ENCODE assay signal across 10 mouse cellular contexts in the genomic region with DNA sequence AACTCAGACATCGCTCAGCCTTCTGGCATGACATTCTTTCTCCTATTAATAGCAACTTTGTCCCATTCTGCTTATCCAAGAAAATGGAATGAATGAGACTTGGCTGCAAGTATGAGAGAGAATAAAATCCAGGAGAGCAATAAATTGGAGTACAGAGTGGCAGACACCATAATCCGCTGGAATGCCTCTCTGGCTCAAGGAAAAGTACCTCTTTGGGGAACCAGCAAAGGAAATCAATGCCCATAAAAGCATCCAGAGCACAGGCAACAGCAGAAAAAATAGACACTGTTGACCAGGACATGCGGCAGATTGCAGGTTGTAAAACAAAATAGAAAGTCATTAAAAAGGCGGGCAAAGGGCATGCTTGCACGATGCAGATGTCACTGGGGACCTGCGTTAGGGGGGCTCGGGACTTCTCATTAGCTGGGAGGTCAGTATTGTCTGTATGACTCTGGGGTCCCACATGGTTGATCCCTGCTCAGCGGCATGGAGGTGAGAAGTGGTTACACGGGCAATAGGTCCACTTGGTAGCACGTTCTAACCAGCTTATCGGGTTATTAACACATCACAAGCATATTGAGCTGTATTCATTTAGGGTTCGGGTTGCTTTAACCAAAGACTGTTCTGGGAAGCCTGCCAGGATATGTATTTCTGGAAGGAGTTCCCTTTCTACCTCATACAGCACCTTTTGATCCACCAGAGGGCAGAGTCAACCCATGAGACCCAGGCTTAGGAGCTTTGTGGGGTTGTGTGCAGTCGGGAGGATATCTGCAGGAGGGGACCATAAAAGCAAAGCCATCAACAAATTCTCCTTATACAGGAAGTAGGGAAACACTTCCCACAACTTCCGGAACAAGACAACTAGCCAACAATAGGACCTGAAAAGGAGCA.
DNase-seq lines count a peak whose midpoint lies in the region; ATAC-seq lines count a peak whose summit lies in the region.
"Had no signal": no experiment of that assay in that cellular context is flagged by ENCODE, and none has a peak within 500 bp of the region (broad histone marks: within the 10 kb centered on the region; RNA-seq: fewer than 3 reads in every experiment).

No protein-coding gene starts in this region.

- no peak overlapping the region for H3K4me3 ChIP-seq in liver, embryonic 11.5 days (ENCODE audit: low read depth, low read length)
- no peak overlapping the region for H3K4me3 ChIP-seq in heart, embryonic 12.5 days
- no peak overlapping the region for H3K4me3 ChIP-seq in limb, embryonic 15.5 days
- H3K4me3 ChIP-seq: myocyte had no signal

- H3K27ac ChIP-seq in liver, embryonic 11.5 days (ENCODE audit: low read depth, low read length), result no peak overlapping the region
- H3K27ac ChIP-seq in heart, embryonic 12.5 days (ENCODE audit: poor library complexity, severe bottlenecking), result 0 out of 2 replicates have a peak overlapping the region, but pooled peaks have one; percentile 38
- H3K27ac ChIP-seq in limb, embryonic 15.5 days, result no peak overlapping the region

- no peak for ATAC-seq in liver, embryonic 11.5 days (replicated peaks; ENCODE audit: low FRiP score)
- peak; percentile 73; the same call in 1 of the 2 replicates for ATAC-seq in heart, embryonic 12.5 days (ENCODE audit: insufficient number of reproducible peaks, low FRiP score)
- ATAC-seq in limb, embryonic 15.5 days (ENCODE audit: insufficient number of reproducible peaks, low FRiP score, low TSS enrichment, low read depth), result peak; percentile 63; the same call in 1 of the 2 replicates
- ATAC-seq in CD4-positive, CD25-positive, alpha-beta regulatory T cell, adult 4 months, result no peak

- H3K9me3 ChIP-seq in liver, embryonic 11.5 days (ENCODE audit: control insufficient read depth, low read length), result no peaks in the 10 kb centered on the region
- H3K9me3 ChIP-seq in heart, embryonic 12.5 days (replicated peaks), result no peaks in the 10 kb centered on the region
- H3K9me3 ChIP-seq in limb, embryonic 15.5 days, result no peaks in the 10 kb centered on the region

- no peaks in the 10 kb centered on the region for H3K36me3 ChIP-seq in liver, embryonic 11.5 days (ENCODE audit: control insufficient read depth, insufficient read depth, low read length)
- no peaks in the 10 kb centered on the region for H3K36me3 ChIP-seq in heart, embryonic 12.5 days
- H3K36me3 ChIP-seq in limb, embryonic 15.5 days, result no peaks in the 10 kb centered on the region

- H3K27me3 ChIP-seq in liver, embryonic 11.5 days (replicated peaks; ENCODE audit: control insufficient read depth, insufficient read depth, low read length), result no peaks in the 10 kb centered on the region
- no peaks in the 10 kb centered on the region for H3K27me3 ChIP-seq in heart, embryonic 12.5 days (replicated peaks)
- peaks cover 22% of the 10 kb centered on the region; the same call in 1 of the 2 replicates for H3K27me3 ChIP-seq in limb, embryonic 15.5 days
- H3K27me3 ChIP-seq: CH12.LX had no signal

- no peak overlapping the region for H3K4me2 ChIP-seq in liver, embryonic 11.5 days
- H3K4me2 ChIP-seq in heart, embryonic 12.5 days, result no peak overlapping the region
- 0 out of 2 replicates have a peak overlapping the region, but pooled peaks have one; percentile 7 for H3K4me2 ChIP-seq in limb, embryonic 15.5 days

- no peak overlapping the region for H3K9ac ChIP-seq in liver, embryonic 11.5 days (ENCODE audit: low read depth, low read length)
- no peak overlapping the region for H3K9ac ChIP-seq in heart, embryonic 12.5 days
- H3K9ac ChIP-seq in limb, embryonic 15.5 days, result no peak overlapping the region

- H3K4me1 ChIP-seq in liver, embryonic 11.5 days (replicated peaks; ENCODE audit: control insufficient read depth, insufficient read depth, low read length), result no peaks in the 10 kb centered on the region
- H3K4me1 ChIP-seq in heart, embryonic 12.5 days (replicated peaks), result peaks cover 45% of the 10 kb centered on the region
- peaks cover 11% of the 10 kb centered on the region for H3K4me1 ChIP-seq in limb, embryonic 15.5 days

- 61% methylated on average over 14 of the region's 14 CpGs for WGBS in liver, embryonic 11.5 days
- WGBS in heart, embryonic 12.5 days, result 54% methylated on average over 14 of the region's 14 CpGs
- WGBS in limb, embryonic 15.5 days, result 20% methylated on average over 14 of the region's 14 CpGs

- DNase-seq in liver, result peak; percentile 6
- DNase-seq in liver, embryonic 11.5 days (ENCODE audit: low spot score), result no peak
- DNase-seq in cerebellum, postnatal 25 days, result peak; percentile 70 to 83
- peak; percentile 52 for DNase-seq in kidney, adult 9 months
- peak; percentile 28 for DNase-seq in right cerebral cortex, postnatal 4 days

Comparison
In these comparisons a context has a peak if more than half of its experiments do, and no peak if none do; other contexts are left out.
1. ATAC-seq: peak in heart, embryonic 12.5 days (single experiment) and limb, embryonic 15.5 days (single experiment); none in liver, embryonic 11.5 days (single experiment) and CD4-positive, CD25-positive, alpha-beta regulatory T cell, adult 4 months (single experiment).